ENCODE assay signal across 20 mouse cellular contexts in the genomic region with DNA sequence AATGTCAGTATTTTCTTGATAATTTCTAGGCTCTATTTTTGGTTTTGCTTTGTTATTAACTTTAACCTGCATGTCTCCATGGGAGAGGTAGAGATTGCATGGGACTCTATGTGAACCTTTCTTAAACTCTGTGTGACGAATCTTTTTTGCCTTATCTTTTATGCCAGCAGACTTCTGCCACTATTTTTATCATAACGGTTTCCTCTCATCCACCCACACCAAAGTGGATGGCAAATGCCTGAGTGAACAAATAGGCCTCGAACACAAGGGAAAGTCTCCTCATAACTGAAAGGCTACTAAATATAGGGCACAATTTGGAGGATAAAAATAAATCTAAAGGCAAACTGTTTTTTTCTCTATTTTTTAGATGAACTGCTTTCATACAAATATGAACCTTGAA.
DNase-seq lines count a peak whose midpoint lies in the region; ATAC-seq lines count a peak whose summit lies in the region.
"Had no signal": no experiment of that assay in that cellular context is flagged by ENCODE, and none has a peak within 500 bp of the region (broad histone marks: within the 10 kb centered on the region; RNA-seq: fewer than 3 reads in every experiment).

No protein-coding gene starts in this region.

- peak; percentile 46 for DNase-seq in right cerebral cortex, adult 18-20 months
- no peak for DNase-seq in right cerebral cortex, postnatal 14 days
- DNase-seq in kidney, postnatal 36 days: no peak
- no peak for DNase-seq in thymus, postnatal 4 days
- DNase-seq: adrenal gland, adult 2 months; cerebellum, adult 11 months; cerebellum, adult 9-10 months; cerebellum, postnatal 36 days; gastrocnemius, postnatal 25 days; heart, adult 2 months; heart, postnatal 10 days; kidney, adult 2 months; kidney, postnatal 4 days had no signal

- peak; percentile 96 for ATAC-seq in common myeloid progenitor, adult 5-6 weeks (replicated peaks; ENCODE audit: low read depth, poor library complexity, severe bottlenecking)
- ATAC-seq in hematopoietic stem cell, adult 5-6 weeks (replicated peaks in 1 of 2; ENCODE audit: insufficient read depth in 1 of 2, low FRiP score in 2 of 2, low TSS enrichment in 1 of 2, low read depth in 1 of 2, poor library complexity in 2 of 2, severe bottlenecking in 2 of 2): peak; percentile 32 to 36; a peak in 3 of 4 replicates
- peak; percentile 58 for ATAC-seq in megakaryocyte progenitor cell, adult 5-6 weeks (replicated peaks; ENCODE audit: poor library complexity)
- no peak for ATAC-seq in granulocyte monocyte progenitor cell, adult 5-6 weeks (replicated peaks; ENCODE audit: poor library complexity, severe bottlenecking)
- ATAC-seq: activated CD4-positive, CD25-positive, alpha-beta regulatory T cell, adult 4 months; forebrain, embryonic 16.5 days; midbrain, embryonic 16.5 days had no signal
